Mouse (Mus musculus) intestine, embryonic 14.5 days (tissue): ENCODE measurements around the gene Dhx8. TPM values are rescaled to one million over a fixed set of nuclear protein-coding genes. Genes with fewer than 3 reads are reported as not detected.
A peak's percentile ranks its signal among the peaks of the same experiment; 100 is the strongest.

Experiments used
- ATAC-seq: fragments of 200-750 bp; cut with Nextera tagmentation; replicated peaks from 2 replicates; pipeline ENCODE4 v1.8.0; 2017; ENCODE audit warnings: low read depth, moderate number of reproducible peaks, moderate TSS enrichment, moderate library complexity; ENCODE audit not compliant: low FRiP score, low TSS enrichment
- DNase-seq: peaks from one replicate; pipeline ENCODE4 v3.0.0-alpha.2; 2018; ENCODE audit warnings: low spot score
- H3K27ac ChIP-seq: fragments of 300-500 bp; sonication (generic); 2 replicates; pipeline ENCODE4 v1.5.1; 2014; ENCODE audit warnings: low read depth, mild to moderate bottlenecking, control low read depth
- H3K27me3 ChIP-seq: fragments of 300-500 bp; sonication (generic); replicated peaks from 2 replicates; pipeline ENCODE4 v1.6.1; 2014; ENCODE audit warnings: low read length, control low read depth; ENCODE audit not compliant: control insufficient read depth, insufficient read depth
- H3K36me3 ChIP-seq: fragments of 300-500 bp; sonication (generic); 2 replicates; pipeline ENCODE4 v1.6.1; 2014; ENCODE audit warnings: low read length, control low read depth; ENCODE audit not compliant: control insufficient read depth, insufficient read depth
- H3K4me1 ChIP-seq: fragments of 300-500 bp; sonication (generic); replicated peaks from 2 replicates; pipeline ENCODE4 v1.6.1; 2014; ENCODE audit warnings: low read length, control low read depth, mixed read lengths; ENCODE audit not compliant: control insufficient read depth, insufficient read depth
- H3K4me2 ChIP-seq: fragments of 300-500 bp; sonication (generic); 2 replicates; pipeline ENCODE4 v1.6.1; 2014; ENCODE audit warnings: low read length
- H3K4me3 ChIP-seq: fragments of 300-500 bp; sonication (generic); 2 replicates; pipeline ENCODE4 v1.5.1; 2014; ENCODE audit warnings: low read depth, low read length, control low read depth, mixed read lengths
- H3K9ac ChIP-seq: fragments of 300-500 bp; sonication (generic); 2 replicates; pipeline ENCODE4 v1.6.1; 2014; ENCODE audit warnings: mild to moderate bottlenecking, low read length
- H3K9me3 ChIP-seq: fragments of 300-500 bp; sonication (generic); 2 replicates; pipeline ENCODE4 v1.6.1; 2016; ENCODE audit warnings: low read length, control low read depth; ENCODE audit not compliant: control insufficient read depth
- WGBS: fragments of 180-500 bp; shearing (Covaris S2); extraction: QIAGEN DNeasy Blood & Tissue Kit; methylation state at CpG from one replicate; pipeline ENCODE4 v1.1.7; 2014; 5-methylcytosine and 5-hydroxymethylcytosine counted together
- polyA plus RNA-seq: library from polyadenylated mRNA; unstranded; fragments of >200 nt; fragmentation: Nextera tagmentation; extraction: Ambion mirVana; gene quantifications from 2 replicates; pipeline ENCODE4 v1.2.1, GENCODE M21; 2014

Dhx8 gene
- polyA plus RNA-seq, 1 experiment from 2014 or later: 28.3 TPM

GRCm38 (mm10) chr11:101783584-101783983 is 50.9 kb downstream of the Dhx8 start:
- Histone ChIP-seq H3K27ac (no peak overlapping the region), H3K36me3 (no peaks in the 10 kb centered on the region), H3K4me1 (peaks cover 17% of the 10 kb centered on the region), H3K4me3 (peak overlapping the region; percentile 49; the same call in 1 of the 2 replicates), H3K9ac (peak overlapping the region; percentile 55; the same call in 1 of the 2 replicates), H3K9me3 (no peaks in the 10 kb centered on the region), H3K4me2 (peak overlapping the region; percentile 97), H3K27me3 (peaks cover 67% of the 10 kb centered on the region)
- ATAC-seq (no peak), DNase-seq (no peak)
- 22% methylated on average over 9 of the region's 9 CpGs for WGBS

- Histone ChIP-seq H3K4me2 (peak overlapping the region; percentile 97), H3K9me3 (no peaks in the 10 kb centered on the region), H3K9ac (peak overlapping the region; percentile 55), H3K4me3 (peak overlapping the region; percentile 49), H3K27me3 (peaks cover 70% of the 10 kb centered on the region), H3K4me1 (peaks cover 17% of the 10 kb centered on the region), H3K36me3 (no peaks in the 10 kb centered on the region), H3K27ac (peak overlapping the region; percentile 65; the same call in 1 of the 2 replicates)
- WGBS: 1% methylated on average over 15 of the region's 19 CpGs
- DNase-seq (no peak), ATAC-seq (no peak)
Measured at GRCm38 (mm10) chr11:101784072-101784471, 51.4 kb downstream of the Dhx8 start.

- DNase-seq: peak; percentile 70
- H3K4me1 ChIP-seq: peaks cover 17% of the 10 kb centered on the region
- H3K9ac ChIP-seq: peak overlapping the region; percentile 55
- no peaks in the 10 kb centered on the region for H3K9me3 ChIP-seq
- H3K27me3 ChIP-seq: peaks cover 70% of the 10 kb centered on the region
- peak overlapping the region; percentile 97 for H3K4me2 ChIP-seq
- under 1% methylated on average over 49 of the region's 67 CpGs for WGBS
- no peaks in the 10 kb centered on the region for H3K36me3 ChIP-seq
- ATAC-seq: peak; percentile 72
- H3K4me3 ChIP-seq: peak overlapping the region; percentile 49
- H3K27ac ChIP-seq: peak overlapping the region; percentile 65
Measured at GRCm38 (mm10) chr11:101784488-101785142, 51.9 kb downstream of the Dhx8 start.

DNA sequence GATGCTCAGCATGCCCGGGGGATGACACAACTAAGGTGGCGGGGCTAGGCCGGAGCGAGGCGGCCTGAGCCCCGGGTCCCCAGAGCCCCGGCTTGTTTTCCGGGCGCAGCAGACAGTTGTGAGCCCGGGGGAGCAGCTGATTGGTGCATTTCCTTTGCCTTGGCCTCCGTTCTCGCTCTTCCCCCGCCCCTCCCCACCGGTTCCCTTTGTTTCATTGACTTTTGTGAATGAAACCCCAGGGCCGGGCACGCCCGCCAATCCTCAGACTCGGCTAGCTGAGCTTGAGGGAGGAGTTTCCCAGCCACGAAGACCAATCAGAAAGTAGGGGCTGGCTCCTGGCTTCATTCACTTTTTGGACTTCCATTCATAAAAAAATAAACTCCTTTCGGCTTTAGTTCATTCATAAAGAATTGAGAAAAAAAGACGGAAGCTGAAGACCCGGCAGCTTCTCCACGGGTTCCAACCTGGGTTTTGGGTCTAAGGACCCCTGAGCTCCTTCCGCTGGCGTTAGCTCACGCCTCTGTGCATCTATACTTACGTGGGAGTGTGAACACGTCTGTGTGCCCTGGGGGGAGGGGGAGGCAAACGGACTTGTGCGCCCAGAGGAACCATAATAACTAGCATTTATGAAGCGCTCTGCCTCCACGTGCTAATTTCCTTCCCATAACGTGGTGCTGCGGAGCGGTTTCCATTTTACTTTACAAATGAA is 52.6 kb downstream of the Dhx8 start, which contains the start of gene Etv4:
Etv4 (minus strand) TSS at position 229 of the 709 bp plus-strand sequence.
- DNase-seq: peak; percentile 93
- Histone ChIP-seq H3K9ac (peak within 1 kb of the TSS; percentile 55), H3K4me1 (peaks cover 20% of the 10 kb centered on the region), H3K9me3 (no peaks in the 10 kb centered on the region), H3K36me3 (no peaks in the 10 kb centered on the region), H3K27ac (peak within 1 kb of the TSS; percentile 65), H3K4me2 (peak within 1 kb of the TSS; percentile 97), H3K4me3 (peak within 1 kb of the TSS; percentile 49), H3K27me3 (peaks cover 70% of the 10 kb centered on the region)
- WGBS: under 1% methylated on average over 35 of the region's 35 CpGs
- peak; percentile 81 for ATAC-seq

GRCm38 (mm10) chr11:101785852-101786205 is 53.1 kb downstream of the Dhx8 start:
- WGBS: 13% methylated on average over 7 of the region's 7 CpGs
- peak overlapping the region; percentile 97 for H3K4me2 ChIP-seq
- no peaks in the 10 kb centered on the region for H3K9me3 ChIP-seq
- H3K4me3 ChIP-seq: peak overlapping the region; percentile 49
- ATAC-seq (no peak), DNase-seq (no peak)
- H3K36me3 ChIP-seq: no peaks in the 10 kb centered on the region
- H3K27me3 ChIP-seq: peaks cover 70% of the 10 kb centered on the region
- H3K27ac ChIP-seq: no peak overlapping the region
- peaks cover 26% of the 10 kb centered on the region for H3K4me1 ChIP-seq
- H3K9ac ChIP-seq: no peak overlapping the region

DNA sequence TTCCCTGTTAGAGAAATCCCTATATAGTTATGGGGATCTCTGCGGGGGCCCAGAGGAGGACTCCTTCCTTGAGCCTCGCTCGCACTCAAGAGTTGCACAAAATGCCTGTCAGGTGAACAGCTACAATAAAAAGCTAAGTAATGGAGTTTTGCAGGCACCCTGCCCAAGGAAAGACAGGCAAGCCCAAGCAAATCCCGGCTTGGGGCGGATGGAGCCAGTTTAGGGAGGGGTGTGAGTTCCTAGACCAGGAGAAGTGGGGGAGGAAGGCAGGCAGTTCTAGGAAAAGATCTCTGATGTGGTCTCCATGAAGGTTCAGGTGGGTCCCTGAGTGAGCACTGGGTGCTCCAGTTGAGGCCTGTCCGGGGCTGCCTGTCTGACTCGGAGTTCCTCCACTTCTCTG is 53.9 kb downstream of the Dhx8 start:
- DNase-seq: no peak
- Histone ChIP-seq H3K4me3 (no peak overlapping the region; the same call in 1 of the 2 replicates), H3K27ac (no peak overlapping the region), H3K36me3 (no peaks in the 10 kb centered on the region), H3K9ac (no peak overlapping the region), H3K4me1 (peaks cover 34% of the 10 kb centered on the region), H3K9me3 (no peaks in the 10 kb centered on the region), H3K4me2 (no peak overlapping the region), H3K27me3 (peaks cover 63% of the 10 kb centered on the region)
- ATAC-seq: no peak
- 64% methylated on average over 7 of the region's 7 CpGs for WGBS

- Histone ChIP-seq H3K9ac (no peak overlapping the region), H3K4me2 (no peak overlapping the region), H3K27me3 (peaks cover 56% of the 10 kb centered on the region), H3K36me3 (no peaks in the 10 kb centered on the region), H3K27ac (no peak overlapping the region), H3K4me1 (peaks cover 36% of the 10 kb centered on the region), H3K4me3 (no peak overlapping the region), H3K9me3 (no peaks in the 10 kb centered on the region)
- no peak for ATAC-seq
- WGBS: 77% methylated on average over 1 of the region's 1 CpGs
- no peak for DNase-seq
Measured at GRCm38 (mm10) chr11:101787432-101787831, 54.7 kb downstream of the Dhx8 start.

DNA sequence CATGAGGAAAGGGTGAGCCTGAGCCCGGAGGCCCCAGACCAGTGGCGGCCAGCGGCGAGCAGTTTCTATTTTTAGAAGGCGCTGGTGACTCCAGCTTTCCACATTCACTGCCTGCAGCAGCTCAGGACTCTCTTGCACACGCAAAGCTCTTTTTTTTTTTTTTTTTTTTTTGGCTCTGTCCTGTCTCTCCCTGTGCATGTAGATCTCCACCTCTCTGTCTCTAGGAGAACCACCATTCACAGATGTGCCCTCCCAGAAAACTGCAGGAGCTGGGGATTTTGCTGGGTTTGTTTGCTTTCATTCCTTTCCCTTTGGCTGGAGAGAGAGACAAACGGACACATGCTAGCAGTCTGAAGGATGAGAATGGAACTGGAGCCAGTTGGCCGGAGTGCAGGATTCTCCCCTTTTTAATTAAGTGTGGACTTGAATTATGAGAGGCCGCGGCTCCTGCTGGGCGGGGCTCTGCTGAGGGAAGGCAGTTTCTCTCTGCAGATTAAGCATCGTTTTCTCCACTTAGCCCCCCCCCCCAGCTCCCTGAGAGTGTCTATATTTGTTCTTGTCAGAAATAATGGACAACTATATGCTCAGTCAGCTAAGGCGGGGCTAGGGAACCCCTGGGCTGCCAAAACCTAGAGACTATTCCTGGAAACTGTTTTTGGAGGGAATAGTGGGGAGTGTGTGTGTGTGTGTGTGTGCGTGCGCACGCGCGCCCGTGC is 58.2 kb downstream of the Dhx8 start:
- Histone ChIP-seq H3K4me2 (peak overlapping the region; percentile 35), H3K4me3 (no peak overlapping the region), H3K9me3 (no peaks in the 10 kb centered on the region), H3K27ac (peak overlapping the region; percentile 20), H3K9ac (no peak overlapping the region; the same call in 1 of the 2 replicates), H3K4me1 (peaks cover 19% of the 10 kb centered on the region), H3K27me3 (peaks cover 28% of the 10 kb centered on the region), H3K36me3 (no peaks in the 10 kb centered on the region)
- ATAC-seq (peak; percentile 58), DNase-seq (peak; percentile 62)
- WGBS: 26% methylated on average over 19 of the region's 19 CpGs
